Mouse (Mus musculus): ENCODE results near the gene Ciz1.

- TF ChIP-seq CTCF (IDR thresholded peaks at IDR 0.05; ENCODE audit: extremely low read depth, insufficient read length, insufficient replicate concordance, low read depth, low read length) = no peak
- no peak for TF ChIP-seq POLR2A (IDR thresholded peaks at IDR 0.05; ENCODE audit: low read depth, low read length)
Measured at GRCm38 (mm10) chr2:32360741-32361140, 8.6 kb downstream of the Ciz1 start.
